Mouse (Mus musculus) large intestine, adult 2 months (tissue): ENCODE measurements around the gene Pilrb1. TPM values are rescaled to one million over a fixed set of nuclear protein-coding genes. Genes with fewer than 3 reads are reported as not detected.

ENCODE experiments used
- DNase-seq: peaks from one replicate; pipeline ENCODE4 v3.0.0-alpha.2; 2012; ENCODE audit warnings: low read depth, low spot score
- WGBS: fragments of 180-500 bp; shearing (Covaris S2); methylation state at CpG from one replicate; pipeline ENCODE4 v1.1.7; 2018; 5-methylcytosine and 5-hydroxymethylcytosine counted together
- polyA plus RNA-seq: library from polyadenylated mRNA; depleted of rRNA; stranded (reverse); fragments of >200 nt; gene quantifications from 2 replicates; pipeline ENCODE4 v1.2.3, GENCODE M21; 2012; rRNA removed

Pilrb1 gene
- polyA plus RNA-seq, 1 experiment: 6.6 TPM

- DNase-seq: no peak
- WGBS: 73% methylated on average over 4 of the region's 4 CpGs
Observed at GRCm38 (mm10) chr5:137831106-137831505, 26.8 kb downstream of the Pilrb1 start.

- WGBS: 79% methylated on average over 7 of the region's 7 CpGs
- DNase-seq: no peak
Observed at GRCm38 (mm10) chr5:137830238-137830637, 27.7 kb downstream of the Pilrb1 start.

GRCm38 (mm10) chr5:137828694-137829093 lies 29.2 kb downstream of the Pilrb1 start:
- no peak for DNase-seq
- WGBS: 80% methylated on average over 6 of the region's 6 CpGs

GRCm38 (mm10) chr5:137826421-137826820 lies 31.5 kb downstream of the Pilrb1 start:
- WGBS: 63% methylated on average over 7 of the region's 7 CpGs
- DNase-seq: no peak

GRCm38 (mm10) chr5:137825971-137826370 lies 31.9 kb downstream of the Pilrb1 start:
- no peak for DNase-seq
- WGBS: 46% methylated on average over 2 of the region's 2 CpGs

- no peak for DNase-seq
- 90% methylated on average over 3 of the region's 3 CpGs for WGBS
Observed at GRCm38 (mm10) chr5:137825030-137825429, 32.9 kb downstream of the Pilrb1 start.

GRCm38 (mm10) chr5:137823455-137824045 lies 34.4 kb downstream of the Pilrb1 start:
- 82% methylated on average over 6 of the region's 6 CpGs for WGBS
- no peak for DNase-seq

- WGBS: 86% methylated on average over 1 of the region's 1 CpGs
- no peak for DNase-seq
Observed at GRCm38 (mm10) chr5:137822602-137823001, 35.3 kb downstream of the Pilrb1 start.

- WGBS: 60% methylated on average over 4 of the region's 4 CpGs
- DNase-seq: no peak
Observed at GRCm38 (mm10) chr5:137822126-137822525, 35.8 kb downstream of the Pilrb1 start.

- DNase-seq: no peak
- 36% methylated on average over 4 of the region's 4 CpGs for WGBS
Observed at GRCm38 (mm10) chr5:137817466-137818222, 40.3 kb downstream of the Pilrb1 start.

DNA sequence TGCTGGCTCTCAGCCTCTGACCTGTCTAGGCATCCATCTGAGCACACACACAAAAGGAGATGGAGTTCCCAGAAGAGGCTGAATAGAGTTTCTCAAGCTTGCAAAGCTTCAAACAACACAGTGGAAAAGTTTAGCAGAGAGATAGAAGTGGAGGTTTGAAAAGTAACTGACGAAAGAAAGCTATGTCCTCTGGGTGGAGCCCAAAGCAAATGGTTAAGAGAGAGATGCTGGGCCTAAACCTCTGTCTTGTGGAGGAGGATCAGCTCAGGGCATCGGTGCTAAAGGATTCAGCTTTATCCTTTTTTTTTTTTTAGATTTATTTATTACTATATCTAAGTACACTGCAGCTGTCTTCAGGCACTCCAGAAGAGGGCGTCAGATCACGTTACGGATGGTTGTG lies 49.6 kb downstream of the Pilrb1 start:
- WGBS: 85% methylated on average over 5 of the region's 5 CpGs
- DNase-seq: no peak

GRCm38 (mm10) chr5:137806158-137806557 lies 51.7 kb downstream of the Pilrb1 start:
- WGBS: 79% methylated on average over 1 of the region's 1 CpGs
- no peak for DNase-seq

Other genes starting within 250 kb of the Pilrb1 start
- gene Pcolce, start 244.3 kb downstream of the Pilrb1 start, polyA plus RNA-seq: 41.4 and 42.7 TPM in 2 replicates
- 0.25 and 0.37 TPM in 2 replicates for gene Fbxo24, start 229.1 kb downstream of the Pilrb1 start, polyA plus RNA-seq
- 25.5 and 43.8 TPM in 2 replicates for gene Lrch4, start 229.0 kb downstream of the Pilrb1 start, polyA plus RNA-seq
- gene Gm20605, start 228.9 kb downstream of the Pilrb1 start, polyA plus RNA-seq: 16.2 and 24.0 TPM in 2 replicates
- gene Sap25, start 216.8 kb downstream of the Pilrb1 start, polyA plus RNA-seq: 67.0 and 85.5 TPM in 2 replicates
- gene Irs3, start 212.4 kb downstream of the Pilrb1 start, polyA plus RNA-seq: 0.71 and 0.90 TPM in 2 replicates
- 11.9 and 14.8 TPM in 2 replicates for gene Agfg2, start 173.4 kb downstream of the Pilrb1 start, polyA plus RNA-seq
- gene Nyap1, start 116.5 kb downstream of the Pilrb1 start, polyA plus RNA-seq: 5.0 and 8.0 TPM in 2 replicates
- gene Tsc22d4, start 112.4 kb downstream of the Pilrb1 start, polyA plus RNA-seq: 121 and 125 TPM in 2 replicates
- gene Ppp1r35, start 79.3 kb downstream of the Pilrb1 start, polyA plus RNA-seq: 31.2 and 34.9 TPM in 2 replicates
- 33.7 and 40.1 TPM in 2 replicates for gene Mepce, start 70.5 kb downstream of the Pilrb1 start, polyA plus RNA-seq
- 0.48 and 0.84 TPM in 2 replicates for gene Zcwpw1, start 70.3 kb downstream of the Pilrb1 start, polyA plus RNA-seq
- 9.9 and 12.5 TPM in 2 replicates for gene Pilra, start 21.8 kb downstream of the Pilrb1 start, polyA plus RNA-seq
- 7.5 and 11.9 TPM in 2 replicates for gene Pilrb2, start 13.7 kb upstream of the Pilrb1 start, polyA plus RNA-seq
- gene Cyp3a13, start 63.5 kb upstream of the Pilrb1 start, polyA plus RNA-seq: 23.5 and 51.9 TPM in 2 replicates
- gene Gjc3, start 105.0 kb upstream of the Pilrb1 start, polyA plus RNA-seq: 0.11 and 0.16 TPM in 2 replicates
- gene Azgp1, start 123.4 kb upstream of the Pilrb1 start, polyA plus RNA-seq: 0.17 TPM in 1 of 2 replicates, not detected in the other
- gene Smok3a, start 163.2 kb upstream of the Pilrb1 start, polyA plus RNA-seq: not detected in 2 replicates
- not detected in 2 replicates for gene Smok3b, start 163.3 kb upstream of the Pilrb1 start, polyA plus RNA-seq
- gene Smok3c, start 195.1 kb upstream of the Pilrb1 start, polyA plus RNA-seq: not detected in 2 replicates
- 2.9 and 5.3 TPM in 2 replicates for gene Zkscan1, start 227.0 kb upstream of the Pilrb1 start, polyA plus RNA-seq